Mouse (Mus musculus) intestine, postnatal 0 days (tissue): Measurements from ENCODE around the gene Acbd3. TPM values are rescaled to one million over a fixed set of nuclear protein-coding genes. Genes with fewer than 3 reads are reported as not detected.

Source experiments
- ATAC-seq: fragments of 200-750 bp; cut with Nextera tagmentation; 2 replicates; pipeline ENCODE4 v1.8.0; 2017; ENCODE audit warnings: mild to moderate bottlenecking, moderate TSS enrichment, moderate library complexity
- H3K27ac ChIP-seq: fragments of 300-500 bp; sonication (generic); 2 replicates; pipeline ENCODE4 v1.5.1; 2014; ENCODE audit warnings: mild to moderate bottlenecking, low read depth, low read length, moderate library complexity
- H3K27me3 ChIP-seq: fragments of 300-500 bp; sonication (generic); replicated peaks from 2 replicates; pipeline ENCODE4 v1.6.1; 2014; ENCODE audit warnings: low read length, mixed read lengths; ENCODE audit not compliant: control insufficient read depth, insufficient read depth
- H3K36me3 ChIP-seq: fragments of 300-500 bp; sonication (generic); 2 replicates; pipeline ENCODE4 v1.6.1; 2014; ENCODE audit warnings: mild to moderate bottlenecking, moderate library complexity; ENCODE audit not compliant: control insufficient read depth, insufficient read depth
- H3K4me1 ChIP-seq: fragments of 300-500 bp; sonication (generic); replicated peaks from 2 replicates; pipeline ENCODE4 v1.6.1; 2014; ENCODE audit warnings: antibody characterized with exemption, low read length, mixed read lengths; ENCODE audit not compliant: control insufficient read depth, insufficient read depth
- H3K4me2 ChIP-seq: fragments of 300-500 bp; sonication (generic); replicated peaks from 2 replicates; pipeline ENCODE4 v1.6.1; 2014; ENCODE audit warnings: low read depth, mild to moderate bottlenecking, moderate library complexity
- H3K4me3 ChIP-seq: fragments of 300-500 bp; sonication (generic); 2 replicates; pipeline ENCODE4 v1.5.1; 2014; ENCODE audit warnings: low read depth, low read length
- H3K9ac ChIP-seq: fragments of 300-500 bp; sonication (generic); 2 replicates; pipeline ENCODE4 v1.6.1; 2014; ENCODE audit warnings: mild to moderate bottlenecking, low read depth, low read length
- H3K9me3 ChIP-seq: fragments of 300-500 bp; sonication (generic); 2 replicates; pipeline ENCODE4 v1.6.1; 2016; ENCODE audit warnings: mixed run types; ENCODE audit not compliant: control insufficient read depth
- CTCF ChIP-seq: sonication (generic); IDR thresholded peaks from 2 replicates; pipeline ENCODE4 v1.5.1; 2016; ENCODE audit warnings: low read depth, mild to moderate bottlenecking, control low read depth, antibody characterized with exemption, moderate library complexity
- WGBS: fragments of 180-500 bp; shearing (Covaris S2); extraction: QIAGEN DNeasy Blood & Tissue Kit; methylation state at CpG from one replicate; pipeline ENCODE4 v1.1.7; 2014; 5-methylcytosine and 5-hydroxymethylcytosine counted together
- polyA plus RNA-seq: library from polyadenylated mRNA; unstranded; fragments of >200 nt; fragmentation: Nextera tagmentation; extraction: Ambion mirVana; gene quantifications from 2 replicates; pipeline ENCODE4 v1.2.1, GENCODE M21; 2015

Gene Acbd3
- polyA plus RNA-seq, 1 experiment from 2014 or later, result 16.9 TPM

DNA sequence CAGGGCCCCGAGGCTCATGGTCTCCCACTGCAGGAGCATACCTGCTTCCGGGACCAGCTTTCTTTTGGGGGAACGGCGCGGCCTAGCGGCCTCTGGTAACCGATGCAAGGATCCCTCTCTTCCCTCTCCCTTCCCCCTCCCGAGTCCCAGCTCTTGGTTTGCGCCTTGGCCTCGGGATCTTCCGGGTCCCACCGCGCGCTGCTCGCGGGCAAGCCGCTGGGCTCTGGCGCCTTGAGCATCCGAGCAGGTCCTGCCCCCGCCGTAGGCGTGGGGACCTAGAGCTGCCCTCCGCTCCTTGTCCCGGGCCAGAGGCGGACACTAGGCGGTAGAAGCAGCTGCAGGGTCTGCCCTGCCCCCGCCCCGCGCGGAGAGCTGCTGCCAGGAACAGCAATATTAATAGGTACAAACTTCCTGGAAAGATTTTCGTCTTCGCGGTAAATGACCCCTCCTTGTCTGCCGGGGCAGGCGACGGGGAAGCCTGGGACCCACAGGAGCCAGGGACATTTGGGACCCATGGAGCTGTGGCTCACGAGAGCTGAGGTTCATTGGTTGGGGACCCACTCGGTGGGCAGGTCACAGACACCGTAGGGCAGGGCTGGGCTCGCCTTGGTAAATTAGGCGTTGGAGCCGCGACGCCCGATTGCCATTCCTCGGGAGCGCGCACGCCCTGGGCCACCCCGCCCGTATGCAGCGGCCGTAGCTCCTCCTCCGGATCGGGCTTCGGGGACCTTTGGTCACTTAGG is 52.0 kb downstream of the Acbd3 start:
- Histone ChIP-seq H3K27me3 (no peaks in the 10 kb centered on the region), H3K9ac (peak overlapping the region; percentile 67), H3K9me3 (no peaks in the 10 kb centered on the region), H3K27ac (peak overlapping the region; percentile 96), H3K4me2 (peak overlapping the region; percentile 74), H3K4me3 (peak overlapping the region; percentile 48), H3K4me1 (peaks cover 12% of the 10 kb centered on the region; the same call in 1 of the 2 replicates), H3K36me3 (no peaks in the 10 kb centered on the region)
- under 1% methylated on average over 56 of the region's 56 CpGs for WGBS
- peak; percentile 84 for ATAC-seq
- peak; percentile 83 for TF ChIP-seq CTCF

DNA sequence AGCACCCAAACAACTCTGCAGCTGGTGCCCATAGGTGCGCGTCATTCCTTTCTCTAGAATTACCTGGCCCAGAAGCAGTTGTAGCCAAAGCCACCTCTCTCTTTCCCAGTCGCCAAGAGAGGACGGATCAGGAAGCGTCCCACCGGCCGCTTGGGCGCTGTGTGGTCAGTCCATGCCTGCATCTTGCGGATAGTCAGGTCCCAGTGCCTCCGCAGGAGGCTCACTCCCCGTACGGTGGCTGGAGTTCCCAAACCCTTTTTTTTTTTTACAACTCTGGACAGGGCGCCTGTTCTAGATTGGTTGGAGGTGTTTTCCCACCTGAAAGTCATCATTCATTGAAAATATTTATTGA is 52.5 kb downstream of the Acbd3 start:
- Histone ChIP-seq H3K27ac (peak overlapping the region; percentile 96), H3K9ac (peak overlapping the region; percentile 67), H3K4me1 (peaks cover 15% of the 10 kb centered on the region; the same call in 1 of the 2 replicates), H3K36me3 (no peaks in the 10 kb centered on the region), H3K4me2 (peak overlapping the region; percentile 74), H3K9me3 (no peaks in the 10 kb centered on the region), H3K4me3 (peak overlapping the region; percentile 48), H3K27me3 (no peaks in the 10 kb centered on the region)
- no peak for ATAC-seq
- TF ChIP-seq CTCF, result peak; percentile 20; the same call in 1 of the 2 replicates
- under 1% methylated on average over 13 of the region's 13 CpGs for WGBS

- H3K4me3 ChIP-seq, result peak overlapping the region; percentile 48; the same call in 1 of the 2 replicates
- no peaks in the 10 kb centered on the region for H3K27me3 ChIP-seq
- peak overlapping the region; percentile 96 for H3K27ac ChIP-seq
- TF ChIP-seq CTCF, result no peak
- WGBS, result 65% methylated on average over 10 of the region's 10 CpGs
- H3K9ac ChIP-seq, result peak overlapping the region; percentile 67; the same call in 1 of the 2 replicates
- no peaks in the 10 kb centered on the region for H3K36me3 ChIP-seq
- H3K4me2 ChIP-seq, result peak overlapping the region; percentile 74
- peaks cover 19% of the 10 kb centered on the region; the same call in 1 of the 2 replicates for H3K4me1 ChIP-seq
- ATAC-seq, result no peak
- no peaks in the 10 kb centered on the region for H3K9me3 ChIP-seq
Measured at GRCm38 (mm10) chr1:180778941-180779340, 53.1 kb downstream of the Acbd3 start.

DNA sequence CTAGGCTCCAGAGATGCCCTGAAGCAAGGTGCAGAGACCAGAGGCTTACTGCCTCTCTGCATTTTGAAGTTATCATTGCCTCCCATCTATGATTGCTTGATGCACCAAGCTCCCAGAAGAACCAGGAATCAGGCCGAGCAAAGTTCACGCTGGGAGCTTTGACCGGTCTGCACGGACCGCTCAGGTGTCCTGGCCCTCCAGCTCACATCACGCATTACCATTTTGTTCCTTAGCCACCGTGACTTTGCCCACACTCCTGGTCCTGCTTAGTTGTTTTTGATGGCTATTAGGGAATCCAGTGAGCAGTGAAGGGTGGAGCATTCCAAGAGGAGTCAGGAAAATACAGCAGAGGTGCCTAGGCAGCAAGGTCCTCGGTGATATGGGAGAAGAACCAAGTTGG is 54.4 kb downstream of the Acbd3 start:
- no peak for TF ChIP-seq CTCF
- no peak for ATAC-seq
- peak overlapping the region; percentile 82 for H3K27ac ChIP-seq
- H3K9me3 ChIP-seq, result no peaks in the 10 kb centered on the region
- no peaks in the 10 kb centered on the region for H3K36me3 ChIP-seq
- WGBS, result 50% methylated on average over 8 of the region's 8 CpGs
- H3K27me3 ChIP-seq, result no peaks in the 10 kb centered on the region
- no peak overlapping the region for H3K4me2 ChIP-seq
- peaks cover 19% of the 10 kb centered on the region; the same call in 1 of the 2 replicates for H3K4me1 ChIP-seq
- no peak overlapping the region for H3K9ac ChIP-seq
- H3K4me3 ChIP-seq, result no peak overlapping the region

GRCm38 (mm10) chr1:180781250-180781649 is 55.4 kb downstream of the Acbd3 start:
- peak; percentile 20; the same call in 1 of the 2 replicates for ATAC-seq
- no peak for TF ChIP-seq CTCF
- H3K27me3 ChIP-seq, result no peaks in the 10 kb centered on the region
- H3K4me1 ChIP-seq, result peaks cover 15% of the 10 kb centered on the region; the same call in 1 of the 2 replicates
- H3K9ac ChIP-seq, result no peak overlapping the region
- 34% methylated on average over 5 of the region's 5 CpGs for WGBS
- peak overlapping the region; percentile 82 for H3K27ac ChIP-seq
- no peaks in the 10 kb centered on the region for H3K36me3 ChIP-seq
- no peak overlapping the region for H3K4me3 ChIP-seq
- H3K9me3 ChIP-seq, result no peaks in the 10 kb centered on the region
- H3K4me2 ChIP-seq, result no peak overlapping the region

- no peak overlapping the region for H3K9ac ChIP-seq
- no peaks in the 10 kb centered on the region for H3K36me3 ChIP-seq
- H3K27me3 ChIP-seq, result no peaks in the 10 kb centered on the region
- 49% methylated on average over 9 of the region's 9 CpGs for WGBS
- no peak overlapping the region for H3K4me2 ChIP-seq
- no peaks in the 10 kb centered on the region for H3K9me3 ChIP-seq
- TF ChIP-seq CTCF, result no peak
- peak; percentile 53 for ATAC-seq
- H3K4me3 ChIP-seq, result no peak overlapping the region
- H3K27ac ChIP-seq, result peak overlapping the region; percentile 77
- H3K4me1 ChIP-seq, result peaks cover 12% of the 10 kb centered on the region; the same call in 1 of the 2 replicates
Measured at GRCm38 (mm10) chr1:180782906-180783579, 57.2 kb downstream of the Acbd3 start.
